Mouse (Mus musculus) MEL (cell line): ENCODE results near the gene Tmem131.

ENCODE experiments used
- BHLHE40 ChIP-seq: IDR thresholded peaks from 2 replicates; pipeline ENCODE4 v1.6.1; 2012; ENCODE audit warnings: low read depth, mild to moderate bottlenecking, inconsistent platforms, low read length, improper control_type of control experiment, borderline replicate concordance
- CTCF ChIP-seq, 3 experiments: IDR thresholded peaks in 2 of 3; conservative IDR thresholded peaks in 1 of 3; 2 replicates each; pipeline ENCODE4 v1.5.1; 2011 to 2012; ENCODE audit warnings: low read length in 3 of 3, low read depth in 2 of 3, mild to moderate bottlenecking in 2 of 3, improper control_type of control experiment in 1 of 3, inconsistent platforms in 1 of 3, mixed read lengths in 1 of 3, moderate library complexity in 1 of 3; ENCODE audit not compliant: control insufficient read depth in 1 of 3, insufficient read depth in 1 of 3, poor library complexity in 1 of 3, severe bottlenecking in 1 of 3
- E2F4 ChIP-seq: IDR thresholded peaks from 2 replicates; pipeline ENCODE4 v1.6.1; 2011; ENCODE audit warnings: low read depth, low read length, improper control_type of control experiment, borderline replicate concordance
- EP300 ChIP-seq, 2 experiments: IDR thresholded peaks; 2 replicates each; pipeline ENCODE4 v1.6.1; 2011; ENCODE audit warnings: improper control_type of control experiment in 2 of 2, low read length in 2 of 2, low read depth in 1 of 2, mild to moderate bottlenecking in 1 of 2
- GABPA ChIP-seq: IDR thresholded peaks from 2 replicates; pipeline ENCODE4 v1.6.1; 2012; ENCODE audit warnings: low read depth, mild to moderate bottlenecking, inconsistent platforms, low read length, improper control_type of control experiment, moderate library complexity
- MXI1 ChIP-seq: IDR thresholded peaks from 2 replicates; pipeline ENCODE4 v1.6.1; 2011; ENCODE audit warnings: mild to moderate bottlenecking, low read depth, low read length, improper control_type of control experiment
- POLR2AphosphoS5 ChIP-seq: IDR thresholded peaks from 2 replicates; pipeline ENCODE4 v1.6.1; 2012; ENCODE audit warnings: low read depth, borderline replicate concordance, mild to moderate bottlenecking, inconsistent platforms, low read length, moderate library complexity, mixed read lengths
- RCOR1 ChIP-seq: IDR thresholded peaks from 2 replicates; pipeline ENCODE4 v1.6.1; 2012; ENCODE audit warnings: low read depth, mild to moderate bottlenecking, inconsistent platforms, low read length, improper control_type of control experiment
- SIN3A ChIP-seq: IDR thresholded peaks from 2 replicates; pipeline ENCODE4 v1.6.1; 2012; ENCODE audit warnings: low read length, improper control_type of control experiment, inconsistent platforms
- SMC3 ChIP-seq: IDR thresholded peaks from 2 replicates; pipeline ENCODE4 v1.6.1; 2011; ENCODE audit warnings: low read depth, low read length, improper control_type of control experiment

- TF ChIP-seq BHLHE40 = no peak
- peak; percentile 76 to 81 (median 77) for TF ChIP-seq CTCF (IDR thresholded peaks at IDR 0.05 in 2 of 3, conservative IDR thresholded peaks at IDR 0.05 in 1 of 3; ENCODE audit: control insufficient read depth in 1 of 3, insufficient read depth in 1 of 3, low read depth in 2 of 3, low read length in 3 of 3, poor library complexity in 1 of 3, severe bottlenecking in 1 of 3)
- no peak for TF ChIP-seq MXI1
- no peak for TF ChIP-seq GABPA
- no peak for TF ChIP-seq RCOR1
- no peak for TF ChIP-seq POLR2AphosphoS5
- no peak for TF ChIP-seq SIN3A
- no peak for TF ChIP-seq E2F4
- peak; percentile 76 for TF ChIP-seq SMC3
- TF ChIP-seq EP300 (IDR thresholded peaks at IDR 0.05; ENCODE audit: low read depth in 1 of 2, low read length in 2 of 2) = no peak
Measured at GRCm38 (mm10) chr1:36744268-36744944, 199.1 kb downstream of the Tmem131 start.
